7 mouse cellular contexts compared by ENCODE assay signal in the genomic region with DNA sequence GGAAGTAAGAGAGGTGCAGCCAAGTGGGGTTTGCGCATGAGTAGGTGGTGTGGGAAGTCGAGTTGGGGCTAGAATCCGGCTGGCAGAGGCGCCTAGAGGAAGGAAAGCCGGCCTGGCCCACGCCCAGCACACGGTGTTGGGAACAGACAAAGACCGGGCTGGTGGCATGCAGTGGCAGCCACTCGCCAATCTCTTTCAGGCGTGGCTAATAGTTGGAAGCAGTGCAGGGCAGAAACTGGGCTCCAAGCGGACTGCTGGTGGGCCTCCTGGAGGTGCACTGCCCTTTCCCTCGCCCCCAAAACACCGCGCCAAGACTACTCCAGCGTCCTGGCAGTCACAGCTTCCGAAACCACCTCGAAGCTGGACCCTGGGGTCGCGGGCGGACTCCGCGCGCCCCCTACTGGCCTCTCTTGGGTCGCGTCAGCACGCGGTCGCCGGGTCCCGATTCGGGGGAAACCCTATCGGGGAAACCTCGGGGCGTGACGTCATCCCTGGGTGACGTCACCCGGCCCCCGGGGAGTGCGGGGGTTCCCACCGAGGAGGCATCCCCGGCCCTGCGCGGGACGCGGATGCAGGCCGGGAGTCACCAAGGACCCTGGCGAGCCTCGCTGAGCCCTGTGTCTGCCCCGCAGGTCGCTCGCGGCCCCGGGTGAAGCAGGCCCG. TPM values are rescaled to one million over a fixed set of nuclear protein-coding genes. Genes with fewer than 3 reads are reported as not detected.
DNase-seq lines count a peak whose midpoint lies in the region; ATAC-seq and TF ChIP-seq lines count a peak whose summit lies in the region.

No protein-coding gene starts in this region.

- intact Hi-C loops in gastrocnemius, adult 2 months (cut with DNase I) = loop anchor here (1.0 kb wide), 1 partner anchor 51 kb away; no protein-coding TSS in a partner anchor
- intact Hi-C loops in left cerebral cortex, postnatal 4 days (cut with DNase I) = no loop called here

- H3K4me3 ChIP-seq in gastrocnemius, adult 2 months = peak overlapping the region; percentile 89
- peak overlapping the region; percentile 57 for H3K4me3 ChIP-seq in hindbrain, embryonic 16.5 days (ENCODE audit: low read length)
- peak overlapping the region; percentile 52 for H3K4me3 ChIP-seq in midbrain, embryonic 11.5 days (ENCODE audit: low read depth, low read length)
- H3K4me3 ChIP-seq in small intestine, adult 2 months (ENCODE audit: low read depth, low read length) = peak overlapping the region; percentile 62

- H3K4me2 ChIP-seq in hindbrain, embryonic 16.5 days (ENCODE audit: low read length) = peak overlapping the region; percentile 99
- peak overlapping the region; percentile 100 for H3K4me2 ChIP-seq in midbrain, embryonic 11.5 days

- DNase-seq in adrenal gland, adult (ENCODE audit: inconsistent age in 2 of 2, low spot score in 1 of 2) = peak; percentile 88 to 97
- DNase-seq in cerebellum, postnatal 25 days = peak; percentile 88 to 89
- peak; percentile 90 for DNase-seq in gastrocnemius, adult 2 months
- peak; percentile 93 for DNase-seq in left cerebral cortex, postnatal 4 days
- peak; percentile 100 for DNase-seq in midbrain, embryonic 11.5 days (ENCODE audit: low spot score, missing footprints)

- H3K9ac ChIP-seq in hindbrain, embryonic 16.5 days (ENCODE audit: low read depth, low read length) = peak overlapping the region; percentile 82
- peak overlapping the region; percentile 79 for H3K9ac ChIP-seq in midbrain, embryonic 11.5 days (ENCODE audit: low read length)

- H3K27me3 ChIP-seq in hindbrain, embryonic 16.5 days (replicated peaks; ENCODE audit: control insufficient read depth, insufficient read depth, low read length) = no peaks in the 10 kb centered on the region
- H3K27me3 ChIP-seq in midbrain, embryonic 11.5 days (ENCODE audit: control insufficient read depth, insufficient read depth, low read length) = no peaks in the 10 kb centered on the region
- H3K27me3 ChIP-seq in small intestine, adult 2 months (ENCODE audit: control insufficient read depth, insufficient read depth, low read length) = 0 out of 2 replicates have a peak, but pooled peaks cover 10% of the 10 kb centered on the region

- H3K4me1 ChIP-seq in hindbrain, embryonic 16.5 days (ENCODE audit: control insufficient read depth, insufficient read depth, low read depth, low read length) = peaks cover 86% of the 10 kb centered on the region
- peaks cover 71% of the 10 kb centered on the region for H3K4me1 ChIP-seq in midbrain, embryonic 11.5 days (ENCODE audit: control insufficient read depth, insufficient read depth, low read length)
- H3K4me1 ChIP-seq in small intestine, adult 2 months (ENCODE audit: control insufficient read depth, insufficient read depth, insufficient read length, low read length) = peaks cover 12% of the 10 kb centered on the region

- TF ChIP-seq POLR2A in small intestine, adult 2 months (IDR thresholded peaks at IDR 0.05; ENCODE audit: low read depth, low read length) = no peak; the same call in 1 of the 2 replicates

- ATAC-seq in hindbrain, embryonic 16.5 days = peak; percentile 63
- ATAC-seq in midbrain, embryonic 11.5 days (ENCODE audit: low FRiP score) = peak; percentile 76

- 2% methylated on average over 41 of the region's 54 CpGs for WGBS in hindbrain, embryonic 16.5 days
- WGBS in midbrain, embryonic 11.5 days = 2% methylated on average over 54 of the region's 54 CpGs
- WGBS in small intestine, adult 2 months = 1% methylated on average over 54 of the region's 54 CpGs

- peak overlapping the region; percentile 79 for H3K27ac ChIP-seq in gastrocnemius, adult 2 months
- peak overlapping the region; percentile 84 for H3K27ac ChIP-seq in hindbrain, embryonic 16.5 days (ENCODE audit: low read depth, low read length)
- H3K27ac ChIP-seq in midbrain, embryonic 11.5 days (ENCODE audit: low read depth, low read length) = peak overlapping the region; percentile 82; the same call in 1 of the 2 replicates
- H3K27ac ChIP-seq in small intestine, adult 2 months (ENCODE audit: insufficient read depth, low read depth, low read length) = no peak overlapping the region

- H3K9me3 ChIP-seq in hindbrain, embryonic 16.5 days (ENCODE audit: control insufficient read depth, low read length) = no peaks in the 10 kb centered on the region
- H3K9me3 ChIP-seq in midbrain, embryonic 11.5 days (ENCODE audit: control insufficient read depth, low read length) = no peaks in the 10 kb centered on the region

- TF ChIP-seq CTCF in gastrocnemius, adult 2 months (IDR thresholded peaks at IDR 0.05) = peak; percentile 91
- peak; percentile 85 for TF ChIP-seq CTCF in small intestine, adult 2 months (IDR thresholded peaks at IDR 0.05; ENCODE audit: extremely low read depth, insufficient read length, insufficient replicate concordance, low read depth, low read length)

- peaks cover 21% of the 10 kb centered on the region for H3K36me3 ChIP-seq in hindbrain, embryonic 16.5 days (ENCODE audit: control insufficient read depth, insufficient read depth, low read length)
- H3K36me3 ChIP-seq in midbrain, embryonic 11.5 days (ENCODE audit: control insufficient read depth, insufficient read depth, low read length) = peaks cover 18% of the 10 kb centered on the region
- H3K36me3 ChIP-seq in small intestine, adult 2 months (ENCODE audit: control insufficient read depth, insufficient read depth, low read length) = no peaks in the 10 kb centered on the region

RNA-seq across cellular contexts. Expression of a gene that starts 7.2 kb away (rescaled TPM):
- total RNA-seq in gastrocnemius, adult 2 months (2021) = under 1 TPM; 0.18 to 0.22 TPM
- polyA plus RNA-seq in hindbrain, embryonic 16.5 days (2015; fragmentation: Nextera tagmentation; extraction: Ambion mirVana) = 4.4 and 4.9 TPM in 2 replicates
- 10 to 100 TPM; 86.0 to 87.5 TPM for total RNA-seq in left cerebral cortex, postnatal 4 days (2021)
- 2.8 and 3.0 TPM in 2 replicates for polyA plus RNA-seq in midbrain, embryonic 11.5 days (2014; fragmentation: Nextera tagmentation; extraction: Ambion mirVana)
- polyA plus RNA-seq in small intestine, adult 2 months (2012; rRNA removed) = 5.9 and 8.2 TPM in 2 replicates

RNA-seq across cellular contexts. Expression of a gene that starts 16.6 kb away (rescaled TPM):
- total RNA-seq in gastrocnemius, adult 2 months (2021) = 1 to 10 TPM; 4.9 to 7.7 TPM
- polyA plus RNA-seq in hindbrain, embryonic 16.5 days (2015; fragmentation: Nextera tagmentation; extraction: Ambion mirVana) = 482 and 556 TPM in 2 replicates
- total RNA-seq in left cerebral cortex, postnatal 4 days (2021) = 100 to 1,000 TPM; 623 to 643 TPM
- polyA plus RNA-seq in midbrain, embryonic 11.5 days (2014; fragmentation: Nextera tagmentation; extraction: Ambion mirVana) = 292 and 294 TPM in 2 replicates
- 8.9 and 9.8 TPM in 2 replicates for polyA plus RNA-seq in small intestine, adult 2 months (2012; rRNA removed)

RNA-seq across cellular contexts. Expression of a gene that starts 26.4 kb away (rescaled TPM):
- 1 to 10 TPM; 9.6 to 10.0 TPM for total RNA-seq in gastrocnemius, adult 2 months (2021)
- polyA plus RNA-seq in hindbrain, embryonic 16.5 days (2015; fragmentation: Nextera tagmentation; extraction: Ambion mirVana) = 15.8 and 25.0 TPM in 2 replicates
- 10 to 100 TPM; 73.8 to 78.8 TPM for total RNA-seq in left cerebral cortex, postnatal 4 days (2021)
- polyA plus RNA-seq in midbrain, embryonic 11.5 days (2014; fragmentation: Nextera tagmentation; extraction: Ambion mirVana) = 42.0 and 52.3 TPM in 2 replicates
- 21.1 and 38.4 TPM in 2 replicates for polyA plus RNA-seq in small intestine, adult 2 months (2012; rRNA removed)

RNA-seq across cellular contexts. Expression of a gene that starts 42.2 kb away (rescaled TPM):
- total RNA-seq in gastrocnemius, adult 2 months (2021) = 100 to 1,000 TPM; 424 to 537 TPM
- polyA plus RNA-seq in hindbrain, embryonic 16.5 days (2015; fragmentation: Nextera tagmentation; extraction: Ambion mirVana) = 161 and 177 TPM in 2 replicates
- total RNA-seq in left cerebral cortex, postnatal 4 days (2021) = 10 to 100 TPM; 62.5 to 66.8 TPM
- 129 and 140 TPM in 2 replicates for polyA plus RNA-seq in midbrain, embryonic 11.5 days (2014; fragmentation: Nextera tagmentation; extraction: Ambion mirVana)
- 57.1 and 60.2 TPM in 2 replicates for polyA plus RNA-seq in small intestine, adult 2 months (2012; rRNA removed)

RNA-seq across cellular contexts. Expression of a gene that starts 44.7 kb away (rescaled TPM):
- total RNA-seq in gastrocnemius, adult 2 months (2021) = not detected
- 0.14 and 0.38 TPM in 2 replicates for polyA plus RNA-seq in hindbrain, embryonic 16.5 days (2015; fragmentation: Nextera tagmentation; extraction: Ambion mirVana)
- total RNA-seq in left cerebral cortex, postnatal 4 days (2021) = under 1 TPM; 0.30 to 0.38 TPM
- 0.14 TPM in 1 of 2 replicates, not detected in the other for polyA plus RNA-seq in midbrain, embryonic 11.5 days (2014; fragmentation: Nextera tagmentation; extraction: Ambion mirVana)
- 0.41 and 0.60 TPM in 2 replicates for polyA plus RNA-seq in small intestine, adult 2 months (2012; rRNA removed)

Comparison
In these comparisons a context has a peak if more than half of its experiments do, and no peak if none do; other contexts are left out.
1. RNA of a gene that starts 16.6 kb away (polyA plus RNA-seq): 482 to 556 TPM in hindbrain, embryonic 16.5 days and 292 to 294 TPM in midbrain, embryonic 11.5 days; 8.9 to 9.8 TPM in small intestine, adult 2 months; every median in the first group is over 10 times any median in the second.
2. Peak in every context shown above with its lines, with median percentiles within 50 percentile points of each other: DNase-seq and H3K4me3 ChIP-seq.